Mouse (Mus musculus) c-Kit-negative CD71-positive TER-119-positive erythroid progenitor cells, embryonic 14.5 days (primary cell): ENCODE data around the gene Mettl18.
"Not testable (repeated sequence)": the region's sequence is repeated elsewhere in the genome, so short reads cannot be mapped to it uniquely, and the experiment has no call there.

Experiments
- DNase-seq: peaks from one replicate; pipeline ENCODE4 v3.0.0-alpha.2; 2013; ENCODE audit warnings: low read depth, low spot score

Mettl18 gene

DNA sequence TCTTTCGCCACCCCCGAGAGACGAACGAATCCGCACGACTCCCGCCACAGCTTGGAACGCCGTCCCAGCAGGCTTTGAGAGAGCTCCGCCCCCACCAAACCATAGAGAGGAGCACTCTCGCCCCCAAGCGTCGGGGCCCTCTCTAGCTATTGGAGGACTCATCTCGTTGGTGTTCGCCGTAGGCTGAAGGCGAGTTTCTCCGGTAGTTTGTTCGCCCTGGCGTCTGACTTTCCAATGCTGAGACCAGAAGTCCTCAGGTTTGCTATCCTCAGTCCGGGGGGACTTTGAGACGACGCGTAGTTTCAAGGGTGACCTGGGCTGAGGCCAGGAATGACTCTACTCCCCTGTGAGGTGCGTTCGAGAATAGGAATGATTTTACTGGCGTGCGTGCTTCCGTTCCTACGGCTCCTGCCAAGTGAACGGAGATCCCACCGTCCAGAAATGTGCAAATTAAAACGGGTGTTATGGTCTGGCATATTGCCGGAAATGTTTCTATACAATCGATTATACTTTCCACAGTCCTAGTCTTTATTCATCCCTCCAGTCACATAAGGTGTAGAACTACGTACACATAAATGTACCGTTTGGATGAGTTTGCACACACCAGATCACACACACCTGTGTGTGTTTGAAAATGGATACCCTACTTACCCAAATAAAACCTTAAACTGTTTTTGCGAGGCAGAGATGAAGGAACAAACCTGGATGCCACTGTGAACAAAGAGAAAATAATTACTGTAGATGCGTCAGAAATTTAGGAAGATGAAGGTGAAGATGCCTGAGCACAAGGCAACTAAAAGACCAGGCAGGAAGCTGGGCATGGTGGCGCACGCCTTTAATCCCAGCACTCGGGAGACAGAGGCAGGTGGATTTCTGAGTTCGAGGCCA, at the start of gene Mettl18, which contains the start of gene BC055324:
Mettl18 (plus strand) TSS at position 169 of the 888 bp plus-strand sequence.
BC055324 (minus strand) TSS at position 76 of the 888 bp plus-strand sequence.
- DNase-seq, result peak; percentile 90

DNA sequence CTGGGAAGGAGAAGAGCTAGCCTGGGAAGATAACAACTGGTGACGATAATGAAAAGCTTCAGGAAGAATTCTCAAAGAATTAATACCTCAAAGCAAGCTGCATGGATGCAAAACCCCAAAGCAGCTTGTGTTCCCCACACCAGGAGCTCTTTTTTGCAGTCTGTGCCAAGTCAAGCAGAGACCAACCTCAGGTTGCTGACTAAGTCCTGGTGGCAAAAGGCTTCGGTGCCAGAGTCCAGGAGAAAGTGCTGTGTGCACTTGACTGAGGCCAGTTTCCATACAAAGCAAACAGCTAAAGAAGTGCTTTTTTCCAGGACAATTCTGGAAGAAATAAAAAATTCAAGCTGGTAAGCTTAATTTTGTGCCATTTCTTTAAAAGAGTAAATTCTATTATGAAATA, 41.3 kb upstream of the Mettl18 start:
- no peak for DNase-seq

DNA sequence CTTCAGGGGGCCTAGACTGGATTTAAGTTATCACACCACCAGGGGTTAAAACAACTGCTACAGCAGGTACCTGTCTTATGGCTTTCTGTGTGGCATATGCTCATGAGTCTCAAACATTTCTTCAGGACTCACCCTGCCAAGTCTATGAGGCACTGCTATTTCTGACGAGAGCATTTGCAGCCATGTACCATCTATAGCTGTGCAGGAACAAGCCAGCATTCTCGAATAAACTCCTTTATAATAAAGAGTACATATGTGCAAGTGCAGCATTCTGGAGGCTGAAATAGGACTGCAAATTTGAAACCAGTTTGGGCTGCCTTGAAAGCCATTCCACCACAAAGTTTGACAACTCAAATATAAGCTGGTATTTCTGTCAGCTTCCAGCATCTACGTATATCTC, 36.7 kb upstream of the Mettl18 start:
- DNase-seq, result no peak

DNA sequence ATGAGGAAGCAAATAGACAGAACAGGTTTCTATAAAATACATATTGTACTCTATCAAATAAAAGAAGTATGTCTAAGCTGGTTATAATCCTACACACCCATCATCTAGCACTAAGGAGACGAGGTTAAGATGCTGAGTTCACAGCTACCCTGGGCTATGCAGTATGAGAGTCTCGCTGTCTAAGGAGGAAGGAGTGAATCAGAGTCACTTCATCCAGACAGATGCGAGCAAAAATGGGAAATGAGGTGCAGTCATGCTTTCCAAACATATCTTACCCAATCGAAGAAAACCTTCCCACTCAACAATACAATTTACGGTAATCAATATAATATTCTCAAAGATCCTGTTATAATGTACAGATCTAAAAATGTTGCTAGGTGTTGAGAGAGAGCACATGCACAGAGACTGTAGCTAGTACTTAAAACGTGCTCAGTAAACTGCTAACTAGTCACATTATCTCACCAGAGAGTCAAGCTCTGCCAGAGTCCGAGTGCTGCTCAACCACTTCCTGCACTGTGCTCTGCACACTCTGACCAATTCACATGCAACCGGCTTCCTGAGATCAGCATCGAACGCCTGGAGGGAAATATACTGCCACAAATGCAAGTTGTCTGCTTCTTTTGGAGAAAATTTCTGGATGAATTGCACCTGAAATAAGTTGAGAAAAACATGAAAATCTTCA, 30.5 kb upstream of the Mettl18 start:
- no peak for DNase-seq

DNA sequence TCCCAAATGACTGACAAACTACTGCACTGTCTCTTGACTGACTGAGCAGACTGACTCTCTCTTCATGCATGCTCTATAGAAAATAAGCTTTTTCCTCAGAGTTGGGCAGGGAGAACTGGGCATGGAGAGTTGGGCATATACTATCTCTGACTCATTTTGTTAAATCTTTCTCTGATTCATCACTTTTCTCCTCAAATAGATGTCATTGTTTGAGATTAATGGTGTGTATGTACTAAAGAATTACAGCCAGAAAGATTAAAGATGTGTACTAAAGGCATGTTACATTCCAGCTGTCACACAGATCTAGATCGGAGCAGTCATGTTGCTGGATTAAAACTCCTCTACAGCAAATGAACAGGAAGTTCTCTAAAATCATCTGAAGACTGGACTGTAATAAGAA, 20.2 kb upstream of the Mettl18 start:
- DNase-seq, result no peak

DNA sequence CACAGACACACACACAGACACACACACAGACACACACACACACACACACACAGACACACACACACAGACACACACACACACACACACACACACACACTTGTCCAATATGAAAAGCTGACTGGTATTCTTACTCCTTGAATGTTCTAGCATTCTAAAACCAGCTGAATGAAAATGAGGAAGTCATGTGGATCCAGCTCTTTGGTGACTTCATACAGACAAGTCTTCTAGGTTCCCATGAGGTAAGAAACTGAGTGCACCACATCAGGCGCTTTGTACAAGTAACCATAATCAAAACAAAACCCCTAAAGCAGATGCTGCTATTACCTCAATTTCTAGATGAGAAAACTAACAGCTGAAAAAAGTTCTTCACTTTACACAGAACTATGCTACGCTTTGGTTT, 19.6 kb upstream of the Mettl18 start:
- DNase-seq, result no peak

DNA sequence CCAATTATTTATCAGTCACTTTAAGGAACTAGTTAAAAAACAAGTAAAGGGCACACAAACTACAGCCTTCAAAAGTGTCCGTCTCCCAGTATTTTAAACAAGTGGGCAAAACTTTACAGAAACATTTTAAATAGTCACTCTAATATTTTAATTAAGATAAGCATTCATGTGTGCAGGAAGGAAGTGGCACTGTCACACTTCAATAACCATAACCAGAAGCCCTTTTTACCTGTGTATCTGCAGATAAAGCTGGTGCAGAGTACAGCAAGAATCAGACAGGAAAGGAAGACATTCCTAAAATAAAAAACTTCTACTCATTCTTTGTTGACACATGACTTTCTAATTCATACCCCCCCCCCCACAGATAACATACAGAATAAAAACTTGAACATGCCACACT, 18.2 kb upstream of the Mettl18 start:
- DNase-seq, result no peak

DNA sequence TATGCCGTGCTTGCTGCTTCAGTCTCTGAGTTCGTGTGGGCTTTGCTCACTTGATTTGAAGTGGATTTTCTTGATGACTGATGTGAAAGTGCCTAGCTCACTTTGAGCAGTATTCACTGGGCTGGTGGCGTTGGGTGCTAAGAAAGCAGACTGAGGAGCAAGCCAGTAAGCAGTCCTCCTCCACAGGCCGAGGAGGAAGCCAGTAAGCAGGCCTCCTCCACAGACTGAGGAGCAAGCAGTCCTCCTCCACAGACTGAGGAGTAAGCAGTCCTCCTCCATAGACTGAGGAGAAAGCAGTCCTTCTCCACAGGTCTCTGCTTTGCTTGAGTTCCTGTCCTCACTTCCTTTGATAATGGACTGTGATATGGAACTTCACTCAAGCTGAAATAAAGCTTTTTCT, 2.3 kb upstream of the Mettl18 start:
- no peak for DNase-seq

DNA sequence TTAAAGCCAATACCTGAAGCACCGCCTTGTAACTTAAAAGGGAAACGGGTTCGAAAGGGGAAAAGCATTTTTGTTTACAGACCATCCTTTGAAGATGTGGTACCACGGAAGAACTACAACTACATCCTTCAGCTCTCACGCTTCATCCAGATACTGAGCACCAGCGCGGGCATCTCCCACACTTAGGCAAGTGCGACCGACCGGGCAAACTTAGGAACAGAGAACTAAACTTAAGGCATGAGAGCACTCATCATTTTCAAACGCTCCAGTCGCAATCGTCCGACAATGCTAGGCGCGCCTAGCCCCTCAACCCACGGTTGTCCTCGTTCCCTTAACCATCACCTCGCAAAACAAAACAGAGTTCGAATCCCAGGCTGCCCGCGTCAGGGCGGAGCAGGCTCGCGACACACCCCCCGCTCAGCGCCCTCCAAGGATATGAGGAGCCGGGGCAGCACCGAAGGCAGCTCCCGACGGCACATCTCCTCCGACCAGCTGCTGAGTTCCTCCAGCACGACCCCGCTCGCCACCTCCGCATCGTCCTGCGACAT, 442 bp upstream of the Mettl18 start:
- DNase-seq, result no peak

DNA sequence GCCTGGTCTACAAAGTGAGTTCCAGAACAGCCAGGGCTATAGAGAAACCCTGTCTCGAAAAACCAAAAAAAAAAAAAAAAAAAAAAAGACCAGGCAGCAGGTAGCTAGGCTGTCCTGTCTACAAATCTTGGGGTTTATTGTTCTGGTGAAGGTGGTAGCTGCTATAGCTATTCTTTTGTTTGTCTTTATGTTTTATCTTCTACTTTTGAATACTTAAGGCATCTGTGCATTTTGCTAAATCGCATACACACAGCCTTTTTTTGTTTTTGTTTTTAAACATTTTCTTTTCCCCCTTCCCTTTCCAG, 872 bp downstream of the Mettl18 start:
- DNase-seq, result no peak

DNA sequence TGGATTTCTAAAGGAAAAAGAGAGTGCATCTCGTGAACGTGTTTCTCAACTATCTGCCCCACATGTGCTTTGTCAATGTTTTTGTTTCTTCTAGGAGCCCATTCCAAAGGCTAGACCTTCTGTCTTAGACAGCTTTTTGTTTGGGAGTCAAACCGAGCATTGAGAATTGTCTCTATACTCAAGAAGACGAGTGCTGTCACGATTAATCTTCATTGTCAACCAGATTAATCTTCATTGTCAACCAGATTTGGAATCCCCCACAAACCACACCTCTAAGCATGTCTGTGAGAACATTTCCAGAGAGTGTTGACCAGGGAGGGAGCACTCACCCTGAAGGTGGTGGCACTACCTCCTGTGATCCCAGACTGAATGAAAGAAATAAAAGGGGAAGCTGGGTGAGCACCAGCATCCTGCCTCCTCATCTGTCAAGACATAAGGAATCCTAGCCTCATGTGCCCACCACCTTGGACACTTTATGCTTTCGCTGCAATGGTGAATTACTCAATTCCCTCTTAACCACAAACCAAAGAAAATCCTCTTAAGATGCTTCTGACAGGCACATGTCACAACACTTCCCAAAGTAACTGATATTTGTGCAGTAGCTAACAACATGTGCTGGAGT, 7.3 kb downstream of the Mettl18 start:
- DNase-seq, result no peak

DNA sequence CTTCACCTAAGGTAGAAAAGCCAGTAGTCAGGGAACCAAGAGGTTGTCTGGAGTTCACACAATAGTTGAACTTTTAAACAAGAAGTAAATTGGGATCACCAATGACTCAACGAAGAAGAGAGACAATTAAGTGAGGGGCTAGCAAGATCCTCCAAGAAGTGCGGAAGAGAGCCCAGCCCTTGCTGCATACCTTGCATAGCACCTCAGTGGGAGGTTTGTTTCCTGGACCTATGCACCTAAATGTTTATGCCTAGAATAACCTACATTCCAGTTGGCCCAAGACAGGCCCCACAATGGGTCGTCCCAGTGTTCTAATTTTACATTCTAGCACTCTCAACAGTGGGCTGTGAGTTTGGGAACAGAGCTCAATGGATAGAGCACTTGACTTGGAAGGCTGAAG, 9.6 kb downstream of the Mettl18 start:
- no peak for DNase-seq

DNA sequence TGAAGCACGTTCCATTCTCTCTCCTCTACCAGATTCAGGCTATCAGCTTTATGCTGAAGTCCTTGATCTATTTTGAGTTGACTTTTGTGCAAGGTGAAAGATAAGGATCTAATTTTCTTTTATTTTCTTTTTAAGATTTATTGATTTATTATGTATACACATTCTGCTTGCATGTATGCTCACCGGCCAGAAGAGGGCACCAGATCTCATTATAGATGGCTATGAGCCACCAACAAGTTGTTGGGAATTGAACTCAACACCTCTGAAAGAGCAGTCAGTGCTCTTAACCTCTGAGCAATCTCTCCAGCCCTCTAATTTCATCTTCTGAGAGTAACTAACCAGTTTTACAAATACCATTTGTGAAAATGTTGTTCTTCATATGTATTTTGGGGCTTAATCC, 14.5 kb downstream of the Mettl18 start:
- DNase-seq, result no peak

DNA sequence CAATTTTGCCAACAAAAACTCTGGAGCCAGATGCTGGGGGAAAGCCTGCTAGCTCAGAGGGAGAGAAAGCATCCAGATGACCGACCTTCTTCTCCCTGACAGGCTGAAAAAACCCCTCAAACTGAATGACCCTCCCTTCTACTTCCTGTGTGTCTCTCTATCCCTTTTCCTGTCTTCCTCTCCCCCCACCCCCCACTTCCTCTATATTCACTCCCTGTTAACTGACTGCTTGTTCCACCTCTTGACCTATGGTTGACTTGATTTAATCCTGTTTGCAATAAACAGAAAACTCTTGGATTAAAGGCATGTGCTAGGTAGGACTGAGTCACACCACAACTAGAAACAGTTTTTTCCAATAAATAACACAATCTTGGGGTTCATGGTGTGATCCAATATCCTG, 19.9 kb downstream of the Mettl18 start:
- DNase-seq, result no peak

DNA sequence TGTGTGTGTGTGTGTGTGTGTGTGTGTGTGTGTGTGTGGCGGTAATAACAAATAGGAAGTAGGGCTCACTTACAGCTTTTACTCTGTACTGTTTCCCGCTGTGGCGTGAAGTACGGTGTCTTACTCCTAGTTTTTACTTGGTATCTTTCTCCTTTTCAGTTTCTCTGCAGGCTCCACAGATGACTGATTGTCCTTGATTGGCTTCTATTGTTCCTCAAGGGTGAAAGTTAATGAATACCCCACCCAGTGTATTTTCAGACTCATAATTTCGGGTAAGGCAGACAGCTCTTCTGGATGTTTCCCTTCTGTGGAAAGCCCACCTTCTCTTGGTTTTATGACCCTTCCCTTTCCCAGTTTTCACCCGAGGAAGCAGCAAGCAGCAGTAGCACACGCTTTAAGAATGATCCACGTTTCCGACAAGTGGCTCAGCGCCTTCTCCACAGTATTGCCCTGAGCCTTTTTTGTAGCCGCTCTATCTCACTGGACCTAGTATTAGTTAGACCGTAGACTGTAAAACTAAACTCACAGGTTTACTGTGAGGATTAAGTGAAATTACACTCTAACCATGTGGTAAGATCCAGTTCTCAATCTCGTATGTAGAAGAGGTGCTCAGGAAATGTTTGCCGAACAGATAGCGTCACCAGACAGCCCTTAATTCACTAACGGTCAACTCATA, 23.7 kb downstream of the Mettl18 start:
- no peak for DNase-seq

DNA sequence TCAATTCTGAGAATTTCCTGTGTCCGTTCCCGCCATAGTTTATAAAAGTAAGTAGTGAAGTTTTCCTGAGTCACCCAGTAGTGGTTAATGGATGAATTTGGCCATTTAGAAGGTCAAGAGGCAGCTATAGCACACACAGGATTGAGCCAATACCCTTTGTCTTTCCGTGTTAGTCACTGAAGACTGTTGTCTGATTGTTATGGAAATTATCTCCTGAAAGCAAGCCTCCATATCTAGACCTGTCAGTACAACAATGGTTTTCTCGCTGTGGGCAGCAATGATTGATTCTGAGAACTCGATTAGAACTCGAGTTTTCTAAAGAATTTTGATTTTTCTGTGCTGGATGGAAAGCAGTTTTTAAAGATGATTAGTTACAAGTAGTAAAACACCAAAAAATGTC, 25.1 kb downstream of the Mettl18 start:
- DNase-seq, result no peak

DNA sequence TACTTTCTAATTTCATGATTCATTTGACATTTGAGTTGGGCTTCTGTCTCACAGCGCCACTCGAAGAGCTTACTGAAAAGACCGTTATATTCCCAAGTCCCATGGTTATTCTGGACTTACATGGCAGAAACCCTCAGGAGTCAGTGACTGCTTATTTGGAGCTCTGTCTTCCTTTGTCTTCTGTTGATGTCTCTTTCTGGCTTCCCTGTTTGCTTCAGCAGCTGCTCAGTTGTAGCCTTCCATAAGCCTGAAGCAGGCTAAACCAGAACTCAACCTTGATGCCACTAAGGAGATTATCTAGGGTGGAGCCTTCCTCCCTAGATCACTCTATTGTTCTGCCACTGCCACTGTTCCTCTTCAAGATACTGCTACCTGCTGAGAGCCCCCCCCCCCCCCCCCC, 26.1 kb downstream of the Mettl18 start:
- not testable (repeated sequence) for DNase-seq

DNA sequence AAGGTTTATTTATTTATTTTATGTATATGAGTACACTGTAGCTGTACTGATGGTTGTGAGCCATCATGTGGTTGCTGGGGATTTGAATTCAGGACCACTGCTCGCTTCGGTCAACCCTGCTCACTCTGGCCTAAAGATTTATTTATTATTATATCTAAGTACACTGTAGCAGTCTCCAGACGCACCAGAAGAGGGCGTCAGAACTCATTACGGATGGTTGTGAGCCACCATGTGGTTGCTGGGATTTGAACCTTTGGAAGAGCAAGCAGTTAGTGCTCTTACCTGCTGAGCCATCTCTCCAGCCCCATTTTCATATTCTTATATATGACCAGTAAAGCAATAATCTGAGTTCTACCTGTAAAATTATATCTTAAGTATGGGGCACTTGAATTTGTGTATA, 27.4 kb downstream of the Mettl18 start:
- not testable (repeated sequence) for DNase-seq

DNA sequence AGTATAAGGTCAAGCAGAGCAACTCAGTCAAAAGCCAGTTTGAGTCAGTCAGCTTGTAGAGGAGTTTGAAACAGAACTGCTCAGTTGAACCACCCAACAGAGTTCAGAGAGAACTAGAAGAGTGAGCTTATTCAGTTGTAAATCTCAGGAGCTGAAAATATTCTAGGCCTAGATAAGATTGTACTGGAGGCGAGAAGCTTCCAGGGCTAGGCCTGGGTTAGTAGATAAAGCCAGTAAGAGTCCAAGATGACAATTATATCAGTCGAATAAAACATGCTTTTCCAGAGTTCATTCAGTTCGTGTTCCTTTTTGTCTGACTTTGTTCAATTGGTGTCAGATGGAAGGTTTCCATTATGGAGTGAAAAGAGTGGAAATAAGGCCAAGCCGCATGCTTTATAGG, 31.0 kb downstream of the Mettl18 start:
- no peak for DNase-seq

DNA sequence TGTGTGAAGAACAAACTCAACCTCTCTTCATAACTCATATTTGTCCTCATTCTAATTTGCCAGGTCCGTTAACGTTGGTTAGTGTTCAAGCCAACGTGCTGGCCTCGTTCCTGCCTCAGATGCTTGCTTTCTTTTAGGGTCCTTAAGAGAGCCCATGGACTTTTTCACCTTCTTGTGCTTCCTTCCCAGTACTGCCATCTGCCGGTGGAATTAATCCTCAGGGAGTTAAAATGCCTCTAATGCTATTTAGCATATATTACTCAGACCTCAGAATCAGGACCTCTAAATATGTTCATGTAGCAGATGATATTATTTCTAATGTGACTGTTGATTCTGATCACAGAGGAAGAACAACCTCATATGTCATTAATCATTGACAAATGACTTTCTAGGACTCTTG, 32.7 kb downstream of the Mettl18 start:
- no peak for DNase-seq

DNA sequence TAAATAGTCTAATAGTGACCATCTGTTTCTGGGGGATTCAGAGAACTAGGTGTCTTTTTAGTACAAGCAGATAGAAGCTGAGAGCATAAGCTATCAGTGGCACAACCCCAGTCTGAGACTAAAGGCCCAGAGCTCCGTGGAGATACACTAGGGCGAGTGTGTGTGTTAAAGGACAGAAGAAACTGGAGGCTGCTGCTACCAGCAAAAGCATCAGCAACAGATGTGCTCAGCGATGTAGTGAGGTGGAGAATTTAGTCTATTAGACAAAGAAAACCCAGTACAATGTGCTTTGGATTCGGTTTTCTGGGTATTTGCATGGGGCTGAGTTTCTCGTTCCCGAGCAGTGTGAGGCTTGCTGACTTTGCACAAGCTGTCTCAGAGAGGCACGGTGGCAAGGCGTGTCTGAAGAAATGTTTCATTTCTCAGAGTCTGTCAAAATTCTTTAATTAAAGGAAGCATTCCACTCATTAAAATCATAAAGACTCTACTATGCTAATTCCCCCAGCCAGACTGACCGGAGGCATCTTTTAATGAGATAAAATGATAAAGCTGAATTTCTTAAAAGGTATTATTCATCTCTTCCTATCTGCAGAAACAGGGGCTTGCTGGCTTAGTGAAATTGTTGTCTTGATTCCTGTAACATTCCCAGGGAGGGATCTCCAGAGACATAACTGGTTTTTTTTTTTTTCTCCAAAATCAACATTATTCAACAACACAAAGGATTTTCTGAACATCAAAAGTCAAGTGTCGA, 45.9 kb downstream of the Mettl18 start:
- no peak for DNase-seq
